Mouse (Mus musculus) intestine, embryonic 14.5 days (tissue): ENCODE measurements around the gene Ptprd. TPM values are rescaled to one million over a fixed set of nuclear protein-coding genes. Genes with fewer than 3 reads are reported as not detected.

Source experiments
- ATAC-seq: fragments of 200-750 bp; cut with Nextera tagmentation; replicated peaks from 2 replicates; pipeline ENCODE4 v1.8.0; 2017; ENCODE audit warnings: low read depth, moderate number of reproducible peaks, moderate TSS enrichment, moderate library complexity; ENCODE audit not compliant: low FRiP score, low TSS enrichment
- DNase-seq: peaks from one replicate; pipeline ENCODE4 v3.0.0-alpha.2; 2018; ENCODE audit warnings: low spot score
- H3K27ac ChIP-seq: fragments of 300-500 bp; sonication (generic); 2 replicates; pipeline ENCODE4 v1.5.1; 2014; ENCODE audit warnings: low read depth, mild to moderate bottlenecking, control low read depth
- H3K27me3 ChIP-seq: fragments of 300-500 bp; sonication (generic); replicated peaks from 2 replicates; pipeline ENCODE4 v1.6.1; 2014; ENCODE audit warnings: low read length, control low read depth; ENCODE audit not compliant: control insufficient read depth, insufficient read depth
- H3K36me3 ChIP-seq: fragments of 300-500 bp; sonication (generic); 2 replicates; pipeline ENCODE4 v1.6.1; 2014; ENCODE audit warnings: low read length, control low read depth; ENCODE audit not compliant: control insufficient read depth, insufficient read depth
- H3K4me1 ChIP-seq: fragments of 300-500 bp; sonication (generic); replicated peaks from 2 replicates; pipeline ENCODE4 v1.6.1; 2014; ENCODE audit warnings: low read length, control low read depth, mixed read lengths; ENCODE audit not compliant: control insufficient read depth, insufficient read depth
- H3K4me2 ChIP-seq: fragments of 300-500 bp; sonication (generic); 2 replicates; pipeline ENCODE4 v1.6.1; 2014; ENCODE audit warnings: low read length
- H3K4me3 ChIP-seq: fragments of 300-500 bp; sonication (generic); 2 replicates; pipeline ENCODE4 v1.5.1; 2014; ENCODE audit warnings: low read depth, low read length, control low read depth, mixed read lengths
- H3K9ac ChIP-seq: fragments of 300-500 bp; sonication (generic); 2 replicates; pipeline ENCODE4 v1.6.1; 2014; ENCODE audit warnings: mild to moderate bottlenecking, low read length
- H3K9me3 ChIP-seq: fragments of 300-500 bp; sonication (generic); 2 replicates; pipeline ENCODE4 v1.6.1; 2016; ENCODE audit warnings: low read length, control low read depth; ENCODE audit not compliant: control insufficient read depth
- WGBS: fragments of 180-500 bp; shearing (Covaris S2); extraction: QIAGEN DNeasy Blood & Tissue Kit; methylation state at CpG from one replicate; pipeline ENCODE4 v1.1.7; 2014; 5-methylcytosine and 5-hydroxymethylcytosine counted together
- polyA plus RNA-seq: library from polyadenylated mRNA; unstranded; fragments of >200 nt; fragmentation: Nextera tagmentation; extraction: Ambion mirVana; gene quantifications from 2 replicates; pipeline ENCODE4 v1.2.1, GENCODE M21; 2014

Ptprd gene
- polyA plus RNA-seq, 1 experiment from 2014 or later: 19.4 TPM

- Histone ChIP-seq H3K4me1 (no peaks in the 10 kb centered on the region), H3K9me3 (no peaks in the 10 kb centered on the region), H3K9ac (no peak overlapping the region), H3K27ac (peak overlapping the region; percentile 18; the same call in 1 of the 2 replicates), H3K4me2 (no peak overlapping the region), H3K27me3 (no peaks in the 10 kb centered on the region), H3K4me3 (no peak overlapping the region), H3K36me3 (no peaks in the 10 kb centered on the region)
- no peak for DNase-seq
- 58% methylated on average over 9 of the region's 9 CpGs for WGBS
- peak; percentile 43; the same call in 1 of the 2 replicates for ATAC-seq
Observed at GRCm38 (mm10) chr4:76424324-76425229, 1787.2 kb downstream of the Ptprd start.

- 86% methylated on average over 4 of the region's 4 CpGs for WGBS
- Histone ChIP-seq H3K4me3 (no peak overlapping the region), H3K4me2 (no peak overlapping the region), H3K27me3 (no peaks in the 10 kb centered on the region), H3K36me3 (no peaks in the 10 kb centered on the region), H3K27ac (no peak overlapping the region), H3K4me1 (no peaks in the 10 kb centered on the region), H3K9me3 (no peaks in the 10 kb centered on the region), H3K9ac (no peak overlapping the region)
- no peak for ATAC-seq
- no peak for DNase-seq
Observed at GRCm38 (mm10) chr4:76422113-76422512, 1789.6 kb downstream of the Ptprd start.

GRCm38 (mm10) chr4:76419641-76420040, 1792.1 kb downstream of the Ptprd start:
- no peaks in the 10 kb centered on the region for H3K36me3 ChIP-seq
- H3K9me3 ChIP-seq: no peaks in the 10 kb centered on the region
- 94% methylated on average over 2 of the region's 2 CpGs for WGBS
- H3K4me3 ChIP-seq: no peak overlapping the region
- H3K27me3 ChIP-seq: no peaks in the 10 kb centered on the region
- no peaks in the 10 kb centered on the region for H3K4me1 ChIP-seq
- no peak overlapping the region for H3K27ac ChIP-seq
- ATAC-seq: no peak
- no peak overlapping the region for H3K9ac ChIP-seq
- DNase-seq: no peak
- H3K4me2 ChIP-seq: no peak overlapping the region

GRCm38 (mm10) chr4:76417676-76418075, 1794.1 kb downstream of the Ptprd start:
- no peaks in the 10 kb centered on the region for H3K4me1 ChIP-seq
- no peaks in the 10 kb centered on the region for H3K9me3 ChIP-seq
- H3K36me3 ChIP-seq: no peaks in the 10 kb centered on the region
- H3K27me3 ChIP-seq: no peaks in the 10 kb centered on the region
- WGBS: 92% methylated on average over 5 of the region's 5 CpGs
- no peak overlapping the region for H3K27ac ChIP-seq
- no peak for DNase-seq
- no peak overlapping the region for H3K4me3 ChIP-seq
- no peak overlapping the region for H3K4me2 ChIP-seq
- ATAC-seq: no peak
- H3K9ac ChIP-seq: no peak overlapping the region

GRCm38 (mm10) chr4:76415624-76416023, 1796.1 kb downstream of the Ptprd start:
- no peaks in the 10 kb centered on the region for H3K9me3 ChIP-seq
- H3K4me1 ChIP-seq: no peaks in the 10 kb centered on the region
- H3K4me3 ChIP-seq: no peak overlapping the region
- no peak overlapping the region for H3K4me2 ChIP-seq
- H3K36me3 ChIP-seq: no peaks in the 10 kb centered on the region
- H3K27ac ChIP-seq: no peak overlapping the region
- 82% methylated on average over 5 of the region's 5 CpGs for WGBS
- no peak overlapping the region for H3K9ac ChIP-seq
- no peaks in the 10 kb centered on the region for H3K27me3 ChIP-seq
- ATAC-seq: no peak
- no peak for DNase-seq

- Histone ChIP-seq H3K9me3 (no peaks in the 10 kb centered on the region), H3K4me1 (no peaks in the 10 kb centered on the region), H3K4me3 (no peak overlapping the region), H3K4me2 (no peak overlapping the region), H3K9ac (no peak overlapping the region), H3K27me3 (no peaks in the 10 kb centered on the region), H3K27ac (no peak overlapping the region), H3K36me3 (no peaks in the 10 kb centered on the region)
- ATAC-seq (no peak), DNase-seq (no peak)
- WGBS: 90% methylated on average over 4 of the region's 4 CpGs
Observed at GRCm38 (mm10) chr4:76414591-76414990, 1797.2 kb downstream of the Ptprd start.

GRCm38 (mm10) chr4:76410053-76410452, 1801.7 kb downstream of the Ptprd start:
- H3K4me1 ChIP-seq: no peaks in the 10 kb centered on the region
- no peak overlapping the region for H3K4me2 ChIP-seq
- no peaks in the 10 kb centered on the region for H3K9me3 ChIP-seq
- H3K36me3 ChIP-seq: no peaks in the 10 kb centered on the region
- H3K4me3 ChIP-seq: no peak overlapping the region
- H3K27ac ChIP-seq: no peak overlapping the region
- no peak overlapping the region for H3K9ac ChIP-seq
- no peak for DNase-seq
- 56% methylated on average over 2 of the region's 2 CpGs for WGBS
- no peak for ATAC-seq
- no peaks in the 10 kb centered on the region for H3K27me3 ChIP-seq

GRCm38 (mm10) chr4:76409159-76409558, 1802.6 kb downstream of the Ptprd start:
- Histone ChIP-seq H3K4me3 (no peak overlapping the region), H3K9me3 (no peaks in the 10 kb centered on the region), H3K36me3 (no peaks in the 10 kb centered on the region), H3K27ac (no peak overlapping the region), H3K4me1 (no peaks in the 10 kb centered on the region), H3K27me3 (no peaks in the 10 kb centered on the region), H3K4me2 (no peak overlapping the region), H3K9ac (no peak overlapping the region)
- ATAC-seq (no peak), DNase-seq (no peak)
- 70% methylated on average over 3 of the region's 3 CpGs for WGBS
